Mouse (Mus musculus) hindbrain, embryonic 16.5 days (tissue): ENCODE measurements around the gene Gm42669. TPM values are rescaled to one million over a fixed set of nuclear protein-coding genes. Genes with fewer than 3 reads are reported as not detected.
A peak's percentile ranks its signal among the peaks of the same experiment; 100 is the strongest.

ENCODE experiments used
- ATAC-seq: fragments of 200-750 bp; cut with Nextera tagmentation; 2 replicates; pipeline ENCODE4 v1.8.0; 2017; ENCODE audit warnings: moderate TSS enrichment, moderate library complexity
- H3K27ac ChIP-seq: fragments of 300-500 bp; sonication (generic); 2 replicates; pipeline ENCODE4 v1.5.1; 2014; ENCODE audit warnings: low read depth, mild to moderate bottlenecking, control low read depth, low read length, moderate library complexity
- H3K27me3 ChIP-seq: fragments of 300-500 bp; sonication (generic); replicated peaks from 2 replicates; pipeline ENCODE4 v1.6.1; 2014; ENCODE audit warnings: low read length; ENCODE audit not compliant: control insufficient read depth, insufficient read depth
- H3K36me3 ChIP-seq: fragments of 300-500 bp; sonication (generic); 2 replicates; pipeline ENCODE4 v1.6.1; 2014; ENCODE audit warnings: mild to moderate bottlenecking, low read length, moderate library complexity, mixed read lengths; ENCODE audit not compliant: control insufficient read depth, insufficient read depth
- H3K4me1 ChIP-seq: fragments of 300-500 bp; sonication (generic); 2 replicates; pipeline ENCODE4 v1.6.1; 2014; ENCODE audit warnings: low read depth, low read length; ENCODE audit not compliant: control insufficient read depth, insufficient read depth
- H3K4me2 ChIP-seq: fragments of 300-500 bp; sonication (generic); 2 replicates; pipeline ENCODE4 v1.6.1; 2014; ENCODE audit warnings: mild to moderate bottlenecking, low read length, control low read depth, moderate library complexity
- H3K4me3 ChIP-seq: fragments of 300-500 bp; sonication (generic); 2 replicates; pipeline ENCODE4 v1.5.1; 2014; ENCODE audit warnings: mild to moderate bottlenecking, low read length, control low read depth, moderate library complexity
- H3K9ac ChIP-seq: fragments of 300-500 bp; sonication (generic); 2 replicates; pipeline ENCODE4 v1.6.1; 2014; ENCODE audit warnings: low read depth, mild to moderate bottlenecking, control low read depth, low read length, moderate library complexity
- H3K9me3 ChIP-seq: fragments of 300-500 bp; sonication (generic); 2 replicates; pipeline ENCODE4 v1.6.1; 2014; ENCODE audit warnings: mild to moderate bottlenecking, low read length, moderate library complexity; ENCODE audit not compliant: control insufficient read depth
- WGBS: fragments of 180-500 bp; shearing (Covaris S2); extraction: QIAGEN DNeasy Blood & Tissue Kit; methylation state at CpG from one replicate; pipeline ENCODE4 v1.1.7; 2014; 5-methylcytosine and 5-hydroxymethylcytosine counted together
- polyA plus RNA-seq: library from polyadenylated mRNA; unstranded; fragments of >200 nt; fragmentation: Nextera tagmentation; extraction: Ambion mirVana; gene quantifications from 2 replicates; pipeline ENCODE4 v1.2.1, GENCODE M21; 2015

The Gm42669 gene
- polyA plus RNA-seq, 1 experiment from 2014 or later = 0.28 TPM

DNA sequence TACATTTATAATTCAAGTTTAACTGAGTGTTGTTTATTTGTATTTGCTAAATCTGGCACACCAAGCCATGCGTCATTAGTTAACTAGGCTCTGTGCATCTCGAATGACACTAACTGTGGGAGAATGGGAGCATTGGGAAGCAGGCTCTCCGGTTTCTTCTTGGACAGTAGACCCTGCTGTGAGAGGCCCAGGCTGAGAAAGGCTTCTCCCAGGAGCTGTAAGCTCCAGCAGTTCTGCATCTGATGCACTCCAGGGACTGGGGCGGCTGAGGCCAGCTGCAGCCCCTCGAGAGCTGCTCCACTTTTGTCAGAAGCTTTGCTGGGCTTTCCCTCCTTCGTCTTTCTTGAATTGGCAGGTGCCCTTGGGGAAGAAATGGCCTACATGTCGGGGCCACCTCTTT lies 34.3 kb downstream of the Gm42669 start:
- H3K4me3 ChIP-seq = no peak overlapping the region
- H3K36me3 ChIP-seq = no peaks in the 10 kb centered on the region
- H3K4me1 ChIP-seq = no peaks in the 10 kb centered on the region
- H3K27me3 ChIP-seq = no peaks in the 10 kb centered on the region
- WGBS = 24% methylated on average over 7 of the region's 7 CpGs
- no peak overlapping the region for H3K9ac ChIP-seq
- no peak overlapping the region for H3K4me2 ChIP-seq
- no peaks in the 10 kb centered on the region for H3K9me3 ChIP-seq
- no peak for ATAC-seq
- H3K27ac ChIP-seq = no peak overlapping the region

DNA sequence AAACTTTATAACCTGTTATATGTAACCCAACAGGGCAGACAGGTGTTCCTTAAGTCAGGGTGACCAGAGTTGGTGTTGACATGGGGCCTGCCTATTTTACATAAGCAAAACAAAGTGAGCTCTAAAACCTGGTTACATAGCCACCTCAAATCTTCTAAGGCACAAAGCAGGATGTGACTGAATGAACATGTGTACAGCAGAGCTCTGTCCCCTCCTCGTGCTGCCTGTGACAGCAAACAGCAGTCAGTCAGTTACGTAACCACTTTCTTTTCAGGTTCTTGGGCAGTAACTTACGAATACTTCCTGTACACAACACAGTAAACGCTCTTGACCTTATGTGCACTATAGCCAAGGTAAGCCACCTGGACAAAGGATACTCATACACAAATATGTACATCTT lies 38.5 kb downstream of the Gm42669 start:
- no peaks in the 10 kb centered on the region; the same call in 1 of the 2 replicates for H3K36me3 ChIP-seq
- no peak overlapping the region for H3K4me2 ChIP-seq
- H3K9ac ChIP-seq = no peak overlapping the region
- no peak overlapping the region for H3K27ac ChIP-seq
- 88% methylated on average over 4 of the region's 4 CpGs for WGBS
- no peaks in the 10 kb centered on the region for H3K4me1 ChIP-seq
- H3K9me3 ChIP-seq = no peaks in the 10 kb centered on the region
- no peak for ATAC-seq
- no peak overlapping the region for H3K4me3 ChIP-seq
- H3K27me3 ChIP-seq = no peaks in the 10 kb centered on the region

DNA sequence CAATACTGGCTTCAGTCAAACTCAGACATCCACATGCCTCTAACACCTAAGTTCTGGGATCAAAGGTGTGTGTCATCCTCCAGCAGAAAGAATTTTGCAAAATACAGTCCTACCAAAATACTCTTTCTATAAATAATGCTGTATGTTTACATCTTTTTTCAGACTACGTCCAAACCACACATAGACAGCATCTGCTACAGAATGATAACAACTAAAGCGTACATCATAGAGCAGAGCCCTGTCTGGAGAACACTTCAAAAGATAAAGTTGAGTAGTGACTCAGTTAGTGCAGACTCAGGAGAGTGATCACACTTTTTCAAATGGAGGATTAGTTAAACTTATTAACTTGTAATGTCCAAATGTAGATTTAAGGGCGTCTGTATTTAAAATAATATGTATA lies 40.5 kb downstream of the Gm42669 start:
- no peaks in the 10 kb centered on the region for H3K27me3 ChIP-seq
- H3K9ac ChIP-seq = no peak overlapping the region
- no peaks in the 10 kb centered on the region for H3K4me1 ChIP-seq
- no peak overlapping the region for H3K4me2 ChIP-seq
- no peaks in the 10 kb centered on the region; the same call in none of the 2 replicates for H3K36me3 ChIP-seq
- WGBS = 87% methylated on average over 3 of the region's 3 CpGs
- ATAC-seq = no peak
- no peak overlapping the region for H3K4me3 ChIP-seq
- H3K27ac ChIP-seq = no peak overlapping the region
- no peaks in the 10 kb centered on the region for H3K9me3 ChIP-seq

DNA sequence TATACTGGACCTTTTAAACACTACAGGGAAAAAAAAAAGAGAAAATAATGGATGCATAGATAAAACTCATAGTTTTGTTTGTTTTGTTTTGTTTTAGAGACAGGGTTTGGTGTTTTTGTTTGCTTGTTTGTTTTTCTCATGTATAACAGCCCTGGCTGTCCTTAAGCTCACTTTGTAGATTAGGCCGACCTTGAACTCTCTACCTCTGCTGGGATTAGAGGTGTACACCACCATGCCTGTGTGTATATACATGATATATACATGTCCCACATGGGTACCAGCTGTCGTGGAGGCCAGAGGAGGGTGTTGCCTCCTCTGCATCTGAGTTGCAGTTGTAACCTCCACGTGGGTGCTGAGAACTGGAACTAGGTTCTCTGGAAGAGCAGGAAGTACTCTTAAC lies 41.0 kb downstream of the Gm42669 start:
- Histone ChIP-seq H3K9ac (no peak overlapping the region), H3K4me2 (no peak overlapping the region), H3K36me3 (no peaks in the 10 kb centered on the region; the same call in none of the 2 replicates), H3K4me3 (no peak overlapping the region), H3K27me3 (no peaks in the 10 kb centered on the region), H3K9me3 (no peaks in the 10 kb centered on the region), H3K27ac (no peak overlapping the region), H3K4me1 (no peaks in the 10 kb centered on the region)
- no peak for ATAC-seq
- WGBS = 91% methylated on average over 3 of the region's 3 CpGs

DNA sequence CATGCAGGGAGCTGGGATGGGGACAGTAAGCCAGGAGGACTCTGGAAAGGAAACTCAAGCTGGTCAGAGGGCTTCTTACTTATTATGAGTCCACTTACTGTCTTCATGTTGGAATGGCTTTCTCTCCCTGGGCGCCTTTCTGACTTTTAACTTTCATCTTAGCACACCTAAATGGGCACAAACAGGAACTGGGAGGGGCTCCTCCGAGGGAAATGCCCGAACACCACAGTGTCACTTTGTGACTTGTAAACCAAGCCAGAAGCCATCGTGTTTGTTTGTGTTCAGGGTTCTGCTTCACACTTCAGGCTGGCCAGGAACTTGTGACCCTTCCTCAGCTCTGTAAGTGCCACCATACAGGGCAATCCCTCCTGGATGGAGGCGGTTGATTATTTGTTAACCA lies 46.9 kb downstream of the Gm42669 start:
- H3K9me3 ChIP-seq = no peaks in the 10 kb centered on the region
- H3K27me3 ChIP-seq = no peaks in the 10 kb centered on the region
- H3K36me3 ChIP-seq = peaks cover 3% of the 10 kb centered on the region
- no peaks in the 10 kb centered on the region for H3K4me1 ChIP-seq
- WGBS = 87% methylated on average over 5 of the region's 5 CpGs
- ATAC-seq = no peak
- no peak overlapping the region for H3K27ac ChIP-seq
- no peak overlapping the region for H3K9ac ChIP-seq
- no peak overlapping the region for H3K4me3 ChIP-seq
- H3K4me2 ChIP-seq = no peak overlapping the region

DNA sequence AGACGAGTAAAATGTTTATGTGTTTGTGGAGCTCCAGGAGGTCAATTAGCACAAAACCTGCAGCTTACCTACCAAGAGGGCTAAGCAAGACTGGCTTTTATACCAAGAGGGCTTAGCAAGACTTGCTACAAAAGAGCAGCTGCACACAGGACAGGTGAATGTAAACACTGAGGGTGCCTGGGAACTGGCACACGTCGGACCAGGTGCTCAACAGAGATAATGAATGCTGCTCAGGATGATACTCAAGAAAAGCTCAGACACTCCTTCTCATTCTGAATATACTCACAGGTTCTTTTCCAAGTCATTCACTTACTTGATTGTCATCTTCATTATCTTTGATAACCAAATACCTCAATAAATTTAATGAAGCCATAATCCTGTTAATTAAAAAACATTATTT lies 49.5 kb downstream of the Gm42669 start:
- Histone ChIP-seq H3K27ac (no peak overlapping the region), H3K27me3 (no peaks in the 10 kb centered on the region), H3K9ac (no peak overlapping the region), H3K4me2 (no peak overlapping the region), H3K4me3 (no peak overlapping the region), H3K9me3 (no peaks in the 10 kb centered on the region), H3K4me1 (no peaks in the 10 kb centered on the region), H3K36me3 (peaks cover 13% of the 10 kb centered on the region)
- ATAC-seq = no peak
- 89% methylated on average over 3 of the region's 3 CpGs for WGBS

DNA sequence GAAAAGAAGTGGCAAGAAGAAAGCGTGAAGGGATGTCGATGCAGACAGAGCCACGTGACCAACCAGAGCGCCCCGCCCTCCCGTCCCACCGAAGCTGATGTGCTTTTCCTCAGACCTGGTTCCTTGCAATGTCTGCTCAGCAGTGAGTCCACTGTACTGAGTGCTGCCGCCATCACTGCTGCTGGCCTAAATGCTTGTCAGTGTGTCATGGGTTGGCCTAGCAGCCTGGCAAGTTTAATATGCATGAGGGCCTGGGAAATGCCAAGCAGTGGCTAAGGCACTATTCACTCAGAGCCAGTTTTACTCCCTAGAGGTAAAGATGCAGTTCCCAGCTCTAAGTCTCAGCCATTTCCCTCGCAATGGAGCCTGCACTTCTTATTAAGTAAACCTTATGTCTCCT lies 61.7 kb downstream of the Gm42669 start:
- peak; percentile 87 for ATAC-seq
- Histone ChIP-seq H3K36me3 (peaks cover 31% of the 10 kb centered on the region), H3K27ac (no peak overlapping the region)

DNA sequence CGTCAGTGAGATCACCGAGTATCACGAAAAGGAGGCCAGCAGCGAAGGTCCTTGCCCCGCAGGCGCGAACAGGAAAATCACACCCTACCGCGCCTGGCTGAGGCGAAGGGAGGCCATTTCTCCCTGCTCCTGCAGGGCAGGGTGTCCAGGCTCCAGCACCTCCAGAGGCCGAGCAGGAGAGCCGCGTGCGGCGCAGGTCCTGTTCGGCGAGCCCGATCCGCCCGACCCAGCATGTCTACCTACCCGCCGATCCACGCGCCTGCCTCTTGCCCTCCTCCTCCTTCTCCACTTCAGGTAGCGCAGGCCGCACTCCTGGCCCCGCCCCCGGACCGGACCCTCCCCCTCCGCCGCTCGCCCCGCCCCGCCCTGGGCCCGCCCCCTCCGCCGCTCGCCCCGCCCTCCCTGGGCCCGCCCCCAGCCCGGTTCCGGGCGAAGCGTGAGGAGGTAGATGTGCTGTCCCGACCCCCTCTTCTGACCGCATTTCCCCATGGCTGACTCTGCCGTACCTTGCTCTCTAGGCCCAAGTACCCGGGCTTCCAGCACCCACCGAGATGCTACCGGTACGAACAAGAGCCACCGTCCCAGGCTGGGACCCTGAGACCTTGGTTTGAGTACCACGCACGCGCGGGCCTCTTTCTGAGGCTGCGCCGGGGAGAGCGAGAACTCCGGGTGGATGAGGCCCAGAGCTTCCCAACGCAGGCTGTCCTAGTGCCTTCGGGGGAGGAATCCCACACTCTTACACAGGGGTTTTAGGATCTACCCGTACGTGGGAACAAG lies 90.1 kb downstream of the Gm42669 start, which contains the start of the genes Rpap2 and Glmn:
Gene Rpap2, plus strand, starts transcription at position 73 of the 777 bp plus-strand sequence.
Gene Glmn, minus strand, starts transcription at position 588 of the 777 bp plus-strand sequence.
- H3K9ac ChIP-seq = peak within 1 kb of the TSS; percentile 89
- H3K36me3 ChIP-seq = peaks cover 7% of the 10 kb centered on the region
- H3K27ac ChIP-seq = peak within 1 kb of the TSS; percentile 94
- H3K27me3 ChIP-seq = no peaks in the 10 kb centered on the region
- under 1% methylated on average over 51 of the region's 64 CpGs for WGBS
- no peaks in the 10 kb centered on the region for H3K9me3 ChIP-seq
- H3K4me1 ChIP-seq = peaks cover 7% of the 10 kb centered on the region
- ATAC-seq = peak; percentile 98
- H3K4me3 ChIP-seq = peak within 1 kb of the TSS; percentile 80
- peak within 1 kb of the TSS; percentile 81 for H3K4me2 ChIP-seq

More for the DNA sequence above, 61.7 kb downstream of the Gm42669 start:
- 89% methylated on average over 9 of the region's 9 CpGs for WGBS
- Histone ChIP-seq H3K4me2 (no peak overlapping the region), H3K9ac (no peak overlapping the region), H3K4me3 (no peak overlapping the region), H3K27me3 (no peaks in the 10 kb centered on the region), H3K9me3 (no peaks in the 10 kb centered on the region), H3K4me1 (no peaks in the 10 kb centered on the region)

DNA sequence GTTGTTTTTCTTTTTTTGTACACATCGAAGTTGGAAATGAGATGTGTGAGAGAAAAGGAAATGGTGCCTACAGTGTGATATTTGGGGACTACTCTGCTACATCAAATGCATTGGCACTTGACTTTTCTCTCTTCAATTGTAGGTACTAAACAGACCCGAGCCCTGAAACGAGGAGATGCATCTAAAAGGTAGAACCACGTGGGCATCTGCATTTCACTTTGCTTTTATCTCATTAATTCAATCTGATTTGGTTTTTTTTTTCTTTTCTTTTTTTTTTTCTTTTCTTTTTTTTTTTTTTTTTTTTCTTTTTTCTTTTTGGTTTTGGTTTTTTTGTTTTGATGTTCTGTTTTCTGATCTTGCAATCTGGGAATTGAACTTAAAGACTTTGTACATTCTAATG lies 91.0 kb downstream of the Gm42669 start:
- Histone ChIP-seq H3K9me3 (no peaks in the 10 kb centered on the region), H3K4me3 (peak overlapping the region; percentile 80), H3K9ac (no peak overlapping the region), H3K27ac (no peak overlapping the region), H3K36me3 (peaks cover 8% of the 10 kb centered on the region), H3K4me1 (peaks cover 7% of the 10 kb centered on the region), H3K27me3 (no peaks in the 10 kb centered on the region), H3K4me2 (peak overlapping the region; percentile 81)
- ATAC-seq = no peak
- 25% methylated on average over 4 of the region's 4 CpGs for WGBS
